Mouse (Mus musculus) heart, adult 2 months (tissue): ENCODE results near the gene Hoxa6.

Source experiments
- CTCF ChIP-seq: fragments of 200-600 bp; IDR thresholded peaks from 2 replicates; pipeline ENCODE4 v1.8.1; 2022; ENCODE audit warnings: antibody characterized with exemption, mild to moderate bottlenecking, moderate library complexity
- EP300 ChIP-seq: fragments of 200-500 bp; IDR thresholded peaks from 2 replicates; pipeline ENCODE4 v1.6.1; 2011; ENCODE audit warnings: low read depth, low read length, control low read depth; ENCODE audit not compliant: insufficient read depth

DNA sequence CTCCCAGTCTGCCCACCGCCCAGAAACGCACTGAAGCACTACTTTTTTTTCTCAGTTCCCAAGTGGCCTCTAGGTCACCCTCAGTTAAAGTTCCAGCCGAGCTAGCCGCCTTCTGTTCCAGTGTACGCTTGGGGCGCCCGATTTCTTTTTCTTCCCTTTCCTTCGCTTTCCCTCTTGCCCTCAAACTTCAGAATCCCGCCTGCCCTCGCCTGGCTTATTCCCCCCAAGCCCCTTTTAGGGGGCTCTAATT, 5.5 kb downstream of the Hoxa6 start:
- TF ChIP-seq CTCF (no peak), EP300 (no peak)
